Mouse (Mus musculus): ENCODE results near the gene Krtdap.
"Not testable (repeated sequence)": the region's sequence is repeated elsewhere in the genome, so short reads cannot be mapped to it uniquely, and the experiment has no call there.

Gene Krtdap

GRCm38 (mm10) chr7:30791921-30792320 lies 4.2 kb downstream of the Krtdap start:
- no peak for DNase-seq

GRCm38 (mm10) chr7:30794921-30795320 lies 7.2 kb downstream of the Krtdap start:
- no peak for DNase-seq

- DNase-seq = no peak
These were observed 9.1 kb downstream of the Krtdap start for GRCm38 (mm10) chr7:30796790-30797189.

GRCm38 (mm10) chr7:30800653-30801052 lies 13.0 kb downstream of the Krtdap start:
- no peak for DNase-seq

- no peak for DNase-seq
These were observed 15.6 kb downstream of the Krtdap start for GRCm38 (mm10) chr7:30803256-30803655.

- DNase-seq = no peak
These were observed 16.5 kb downstream of the Krtdap start for GRCm38 (mm10) chr7:30804026-30804715.

GRCm38 (mm10) chr7:30805924-30806323 lies 18.2 kb downstream of the Krtdap start:
- peak; percentile 52 for DNase-seq

- no peak for DNase-seq
These were observed 22.6 kb downstream of the Krtdap start for GRCm38 (mm10) chr7:30810319-30810718.

- DNase-seq = no peak
These were observed 24.1 kb downstream of the Krtdap start for GRCm38 (mm10) chr7:30811757-30812290.

- DNase-seq = no peak
These were observed 24.7 kb downstream of the Krtdap start for GRCm38 (mm10) chr7:30812291-30812807.

- no peak for DNase-seq
These were observed 32.4 kb downstream of the Krtdap start for GRCm38 (mm10) chr7:30820131-30820530.

- DNase-seq = peak; percentile 29
These were observed 33.3 kb downstream of the Krtdap start for GRCm38 (mm10) chr7:30820854-30821445.

- DNase-seq = no peak
These were observed 33.8 kb downstream of the Krtdap start for GRCm38 (mm10) chr7:30821532-30821931.

- DNase-seq = no peak
These were observed 36.0 kb downstream of the Krtdap start, which contains the start of gene Ffar2 for GRCm38 (mm10) chr7:30823675-30824074. Ffar2 (minus strand) TSS chr7:30823775.

GRCm38 (mm10) chr7:30824306-30824705 lies 36.6 kb downstream of the Krtdap start:
- DNase-seq = no peak

GRCm38 (mm10) chr7:30826660-30827059 lies 39.0 kb downstream of the Krtdap start:
- DNase-seq = no peak

GRCm38 (mm10) chr7:30828871-30829270 lies 41.2 kb downstream of the Krtdap start:
- not testable (repeated sequence) for DNase-seq

- DNase-seq = no peak
These were observed 41.7 kb downstream of the Krtdap start for GRCm38 (mm10) chr7:30829428-30829827.

GRCm38 (mm10) chr7:30832261-30832660 lies 44.6 kb downstream of the Krtdap start:
- no peak for DNase-seq

- not testable (repeated sequence) for DNase-seq
These were observed 45.0 kb downstream of the Krtdap start for GRCm38 (mm10) chr7:30832684-30833083.

- no peak for DNase-seq
These were observed 49.6 kb downstream of the Krtdap start for GRCm38 (mm10) chr7:30837277-30837676.

GRCm38 (mm10) chr7:30840306-30840705 lies 52.6 kb downstream of the Krtdap start:
- no peak for DNase-seq

Measured in thymus, postnatal 25 days (tissue).